Mouse (Mus musculus): ENCODE data around the gene Ifna11. TPM values are rescaled to one million over a fixed set of nuclear protein-coding genes. Genes with fewer than 3 reads are reported as not detected.

Gene Ifna11
- total RNA-seq, 2 experiments from 2014 or later, result not detected

DNA sequence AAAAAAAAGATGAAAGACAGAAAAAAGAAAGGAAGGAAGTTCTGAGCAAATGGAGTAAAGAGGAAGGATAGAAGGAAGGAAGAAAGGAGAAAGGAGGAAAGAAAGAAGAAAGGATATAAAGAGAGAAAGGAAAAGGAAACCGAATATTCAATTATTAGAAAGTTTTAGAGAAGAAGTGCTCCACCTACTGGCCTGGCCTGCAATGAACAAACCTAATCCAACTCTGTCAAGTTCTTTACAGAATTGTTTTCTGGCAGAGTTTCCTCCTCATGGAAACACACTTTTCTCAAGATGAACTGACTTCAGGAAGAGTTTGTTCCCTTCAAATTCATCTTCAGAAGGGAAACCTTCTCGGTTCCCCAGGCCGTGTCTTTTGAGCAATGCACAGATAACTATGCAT is 19.1 kb downstream of the Ifna11 start:
- DNase-seq (ENCODE audit: extremely low spot score in 1 of 2, low spot score in 1 of 2), result peak in 1 of 2 experiments; percentile 13

DNA sequence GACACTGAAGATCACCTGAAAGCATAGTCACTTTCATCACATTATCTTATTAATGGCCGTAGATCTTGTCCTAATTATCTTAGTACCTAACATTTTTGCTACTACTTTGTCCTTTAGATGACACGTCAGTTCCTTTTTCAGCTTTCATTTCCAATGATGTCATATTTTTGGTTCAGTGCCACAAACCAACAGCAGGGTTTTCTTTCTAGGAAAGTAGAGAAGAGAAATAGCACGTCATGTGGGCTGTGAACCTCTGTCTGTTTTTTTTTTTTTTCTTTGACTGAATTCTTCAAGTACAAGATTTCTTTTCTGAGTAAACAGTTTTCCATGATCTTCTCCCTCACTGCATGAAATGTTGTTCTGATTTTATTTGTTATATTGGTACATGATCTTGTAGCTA is 20.3 kb downstream of the Ifna11 start:
- DNase-seq (ENCODE audit: extremely low spot score in 1 of 2, low spot score in 1 of 2), result no peak

DNA sequence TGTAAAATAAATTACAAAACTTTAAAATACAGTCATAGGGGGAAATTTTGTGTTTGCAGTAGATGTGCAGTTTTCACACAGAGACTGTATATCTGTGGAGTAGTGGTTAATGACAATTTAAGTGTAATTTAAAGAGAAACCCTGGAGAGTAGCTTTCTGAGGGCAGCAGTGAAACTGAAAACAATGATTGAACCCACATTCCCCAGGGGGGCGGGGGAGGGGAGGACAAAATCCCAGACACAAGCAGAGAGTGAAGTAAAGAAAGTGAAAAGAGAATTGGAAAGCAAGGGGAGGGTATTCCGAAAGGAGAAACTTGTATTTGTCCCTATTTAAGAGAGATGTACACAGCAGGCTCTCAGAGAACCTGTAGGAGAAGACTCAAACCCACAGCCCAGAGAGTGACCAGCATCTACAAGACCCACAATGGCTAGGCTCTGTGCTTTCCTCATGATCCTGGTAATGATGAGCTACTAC is 21.7 kb downstream of the Ifna11 start, which contains the start of gene Ifna4:
Gene Ifna4 (plus strand): TSS at position 424 of the 474 bp plus-strand sequence.
- DNase-seq (ENCODE audit: extremely low spot score in 1 of 2, low spot score in 1 of 2), result no peak

DNA sequence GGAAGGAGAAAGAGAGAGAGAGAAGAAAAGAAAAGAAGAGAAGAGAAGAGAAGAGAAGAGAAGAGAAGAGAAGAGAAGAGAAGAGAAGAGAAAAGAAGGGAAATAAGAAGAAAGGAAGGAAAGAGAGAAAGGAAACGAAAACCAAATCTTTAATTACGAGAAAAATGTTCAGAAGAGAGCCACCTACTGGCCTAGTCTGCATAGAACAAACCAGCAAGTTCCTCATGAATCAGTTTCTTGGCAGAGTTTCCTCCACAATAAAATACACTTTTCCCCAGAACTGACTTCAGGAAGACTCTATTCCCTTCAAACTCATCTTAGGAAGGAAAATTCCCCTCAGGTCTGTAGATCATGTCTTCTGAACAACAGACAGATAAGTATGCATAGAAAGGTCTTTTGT is 25.6 kb downstream of the Ifna11 start:
- no peak for DNase-seq (ENCODE audit: extremely low spot score in 1 of 2, low spot score in 1 of 2)

DNA sequence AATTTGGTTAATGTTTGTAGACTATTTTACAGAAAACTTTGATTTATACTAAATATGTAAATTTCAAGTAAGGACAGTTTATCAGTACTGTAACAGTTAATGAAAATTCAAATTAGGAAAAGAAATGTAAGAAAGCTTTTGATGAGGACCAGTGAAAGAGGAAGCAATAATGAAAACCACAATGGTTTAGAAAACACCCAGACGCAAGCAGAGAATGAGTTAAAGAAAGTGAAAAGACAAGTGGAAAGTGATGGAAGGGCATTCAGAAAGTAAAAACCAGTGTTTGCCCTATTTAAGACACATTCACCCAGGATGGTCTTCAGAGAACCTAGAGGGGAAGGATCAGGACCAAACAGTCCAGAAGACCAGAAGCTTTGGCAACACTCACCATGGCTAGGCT is 29.9 kb downstream of the Ifna11 start, which contains the start of gene Ifna1:
Gene Ifna1 (plus strand): TSS at position 390 of the 400 bp plus-strand sequence.
- no peak for DNase-seq (ENCODE audit: extremely low spot score in 1 of 2, low spot score in 1 of 2)

DNA sequence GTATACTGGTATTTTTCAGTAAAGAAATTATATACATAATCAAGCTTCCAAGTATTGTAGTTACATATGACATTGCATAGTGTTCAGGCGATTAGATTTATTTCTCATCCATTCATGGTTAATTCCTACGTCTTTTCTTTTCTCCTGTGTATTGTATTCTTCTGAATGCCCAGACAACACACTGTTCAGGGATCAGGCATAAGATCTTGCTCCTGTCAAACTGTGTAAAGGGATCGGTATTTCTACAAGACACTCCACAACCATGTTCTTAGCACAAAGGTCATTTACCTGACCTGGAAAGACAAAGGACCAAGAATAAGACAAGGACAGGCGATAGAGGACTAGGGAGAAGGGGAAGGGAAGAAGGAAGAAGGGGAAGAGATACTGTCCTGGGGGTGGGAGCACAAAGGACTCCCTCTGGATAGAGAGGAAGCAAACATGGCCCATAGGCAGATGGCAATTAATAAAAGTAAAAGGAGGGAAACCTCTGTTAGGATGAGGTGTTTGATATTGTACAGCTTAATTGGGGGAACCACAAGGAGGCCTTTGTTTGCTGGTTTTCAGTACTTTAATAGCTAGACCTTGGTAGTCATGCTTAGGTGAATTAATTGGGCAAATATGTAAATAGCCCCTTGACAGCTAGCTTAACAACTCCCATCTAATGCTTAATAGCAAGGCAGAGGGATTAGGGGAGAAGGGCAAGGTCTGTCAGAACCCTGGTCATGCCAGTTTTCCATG is 31.4 kb downstream of the Ifna11 start:
- no peak for DNase-seq (ENCODE audit: extremely low spot score in 1 of 2, low spot score in 1 of 2)

DNA sequence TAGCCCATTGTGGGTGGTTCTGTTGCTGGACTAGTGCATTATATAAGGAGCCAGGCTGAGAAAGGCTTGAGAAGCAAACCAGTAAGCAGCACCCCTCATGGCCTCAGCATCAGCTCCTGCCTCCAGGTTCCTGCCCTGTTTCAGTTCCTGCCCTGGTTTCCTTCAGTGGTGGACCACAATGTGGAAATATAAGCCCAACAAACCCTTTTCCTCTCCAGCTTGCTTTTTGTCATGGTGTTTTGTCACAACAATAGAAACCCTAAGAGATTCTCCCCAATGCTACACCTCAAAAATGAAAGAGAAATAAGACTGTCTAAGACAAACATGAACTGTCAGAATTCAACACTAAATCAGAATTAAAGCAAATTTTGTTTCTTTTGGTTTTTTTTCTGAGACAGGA is 39.5 kb downstream of the Ifna11 start:
- DNase-seq (ENCODE audit: extremely low spot score in 1 of 2, low spot score in 1 of 2), result no peak

DNA sequence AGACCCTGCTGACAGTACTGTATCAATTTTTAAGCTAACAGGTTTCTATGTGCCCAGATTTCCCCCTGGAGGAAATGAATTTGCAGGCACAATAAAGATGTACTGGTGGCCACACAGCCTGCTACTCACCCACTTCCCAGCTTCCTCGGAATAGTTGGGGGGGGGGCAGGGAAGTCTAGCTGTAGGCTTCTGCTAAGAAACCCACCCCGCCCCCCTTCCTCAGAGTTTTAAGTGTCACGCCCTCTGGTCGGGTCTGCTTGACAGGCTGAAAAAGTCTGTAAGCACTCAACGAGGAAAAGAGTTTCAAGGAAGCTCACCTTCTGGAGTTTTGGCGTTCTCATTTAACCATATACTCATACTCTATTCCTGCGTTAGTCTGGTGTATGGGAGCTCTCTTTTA is 43.5 kb downstream of the Ifna11 start:
- no peak for DNase-seq (ENCODE audit: extremely low spot score in 1 of 2, low spot score in 1 of 2)

DNA sequence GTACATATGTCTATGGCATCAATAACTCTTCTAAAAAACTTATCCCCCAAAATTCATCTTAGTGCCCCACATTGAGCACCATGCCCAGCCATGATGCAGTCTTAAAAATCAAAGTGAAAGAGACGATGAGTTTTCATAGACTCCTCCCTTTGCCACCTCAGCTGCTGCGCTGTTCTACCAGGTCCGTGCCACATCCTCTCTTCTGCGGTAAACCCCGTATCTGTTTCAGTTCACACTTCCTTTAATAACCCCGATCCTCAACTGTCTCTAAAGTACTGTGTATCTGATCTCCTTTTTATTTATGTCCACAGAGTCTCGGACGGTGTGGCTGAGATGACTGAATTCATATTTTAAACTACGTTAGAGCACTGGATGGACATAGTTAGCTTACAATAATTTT is 44.8 kb downstream of the Ifna11 start:
- no peak for DNase-seq (ENCODE audit: extremely low spot score in 1 of 2, low spot score in 1 of 2)

DNA sequence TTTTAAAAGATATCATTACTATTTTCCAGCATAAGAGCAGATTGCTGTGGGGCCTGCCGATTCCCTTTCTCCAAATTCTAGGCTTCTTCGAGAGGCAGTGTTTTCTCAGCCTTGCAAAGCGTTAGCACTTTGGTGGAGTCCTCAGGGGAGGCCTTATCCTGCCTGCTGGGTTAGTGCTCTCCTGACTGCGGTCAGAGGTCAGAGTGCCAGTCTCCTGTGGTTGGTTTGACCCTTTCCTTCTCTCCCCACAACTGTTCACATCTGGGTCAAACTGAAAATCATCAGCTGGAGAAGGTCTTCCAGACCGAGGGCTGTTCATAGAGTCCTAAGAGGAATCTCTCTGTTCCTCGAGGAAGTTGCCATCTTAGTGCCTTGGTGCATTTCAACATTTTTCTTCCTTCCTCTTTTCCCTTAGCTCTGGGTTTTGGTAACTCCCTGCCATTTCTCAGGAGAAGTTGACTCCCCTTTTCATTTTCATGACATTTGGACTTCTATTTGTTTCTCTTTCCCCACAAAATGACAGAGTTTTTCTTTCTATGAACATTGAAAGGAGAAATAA is 45.3 kb downstream of the Ifna11 start:
- DNase-seq (ENCODE audit: extremely low spot score in 1 of 2, low spot score in 1 of 2), result no peak

DNA sequence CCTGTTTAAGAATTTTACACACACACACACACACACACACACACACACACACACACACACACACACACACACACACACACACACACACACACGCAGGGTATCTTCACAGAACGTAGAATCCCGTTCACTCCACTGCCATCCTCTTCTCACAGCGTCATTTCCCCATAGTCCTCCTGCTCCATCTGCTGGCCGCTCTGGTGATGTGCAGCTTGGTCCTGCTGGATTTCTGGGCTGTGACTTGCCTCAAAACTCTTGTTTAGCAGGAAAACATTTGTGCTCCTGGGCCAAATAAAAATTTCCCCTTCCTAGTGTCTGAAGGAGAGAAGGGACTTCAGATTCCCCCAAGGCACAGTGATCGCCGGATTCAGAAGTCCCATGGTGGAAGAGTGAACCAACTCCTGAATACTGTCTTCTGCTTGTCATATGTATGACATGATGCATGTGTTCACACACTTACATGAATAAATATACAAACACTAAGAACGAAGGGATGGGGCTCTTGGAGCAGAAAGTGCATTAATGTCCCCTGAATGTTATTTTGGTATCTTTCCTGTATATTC is 47.7 kb downstream of the Ifna11 start:
- DNase-seq (ENCODE audit: extremely low spot score in 1 of 2, low spot score in 1 of 2), result peak; percentile 64 to 80

DNA sequence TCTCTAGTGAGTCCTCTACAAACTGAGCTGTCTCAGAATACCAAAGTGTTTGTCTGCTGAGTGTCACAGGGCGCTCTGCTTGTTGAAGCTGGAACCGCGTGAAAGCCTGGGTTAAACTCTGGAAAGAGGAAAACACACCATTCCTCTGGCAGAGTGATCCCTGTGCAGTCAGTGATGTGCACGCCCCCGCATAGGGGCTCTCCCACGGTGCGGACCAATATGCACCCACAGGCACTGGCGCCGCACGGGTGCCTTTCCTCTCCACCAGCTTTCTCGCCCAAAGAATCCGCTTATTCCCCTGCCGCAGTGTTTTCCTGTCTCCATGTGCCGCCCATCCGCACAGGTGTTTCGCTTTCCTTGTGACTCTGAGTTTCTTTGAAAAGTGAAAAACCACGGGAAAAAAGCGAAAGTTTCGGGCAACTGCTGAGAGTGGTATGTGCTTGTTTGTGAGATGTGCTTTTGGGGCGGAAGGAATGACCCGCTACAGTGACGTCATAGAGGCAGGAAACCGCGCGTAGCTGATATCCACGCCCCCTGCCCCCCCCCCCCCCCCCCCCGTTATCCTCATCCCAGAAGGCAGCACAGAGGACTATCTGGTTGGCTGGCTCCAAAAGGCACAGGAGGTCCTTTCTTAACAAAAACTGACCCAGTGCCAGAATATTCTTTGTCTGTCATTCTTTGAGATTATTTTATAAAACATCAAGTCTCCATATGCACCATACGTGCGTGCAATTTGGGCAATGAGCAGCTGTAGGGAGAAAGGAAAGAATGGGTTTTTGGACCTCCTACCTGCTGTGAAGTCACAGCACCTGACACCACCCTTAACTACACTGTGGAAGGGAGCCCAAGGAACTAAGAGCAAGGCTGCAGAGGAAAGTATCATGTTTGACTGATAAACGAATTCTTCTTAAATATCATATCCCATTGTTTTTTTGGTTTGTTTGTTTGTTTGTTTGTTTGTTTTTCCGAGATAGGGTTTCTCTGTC is 48.5 kb downstream of the Ifna11 start:
- no peak for DNase-seq (ENCODE audit: extremely low spot score in 1 of 2, low spot score in 1 of 2)

Other genes with a start within 250 kb of the Ifna11 start
- not detected for gene Ifna14, start 248.2 kb upstream of the Ifna11 start, total RNA-seq (2021)
- not detected for gene Ifna9, start 227.6 kb upstream of the Ifna11 start, total RNA-seq (2021)
- not detected for gene Ifna12, start 216.6 kb upstream of the Ifna11 start, total RNA-seq (2021)
- not detected for gene C87499, start 185.5 kb upstream of the Ifna11 start, total RNA-seq (2021)
- gene Ifna13, start 175.5 kb upstream of the Ifna11 start, total RNA-seq (2021), result not detected
- not detected for gene Ifna16, start 143.0 kb upstream of the Ifna11 start, total RNA-seq (2021)
- not detected for gene Ifna2, start 136.0 kb upstream of the Ifna11 start, total RNA-seq (2021)
- not detected for gene Ifnab, start 128.6 kb upstream of the Ifna11 start, total RNA-seq (2021)
- gene Gm26566, start 98.2 kb upstream of the Ifna11 start, total RNA-seq (2021), result 1 to 10 TPM; 1.4 to 1.8 TPM
- gene Klhl9, start 97.5 kb upstream of the Ifna11 start, total RNA-seq (2021), result 100 to 1,000 TPM; 105 to 109 TPM
- not detected for gene Gm13271, start 65.1 kb upstream of the Ifna11 start, total RNA-seq (2021)
- not detected for gene Gm13283, start 59.8 kb upstream of the Ifna11 start, total RNA-seq (2021)
- gene Gm13290, start 46.1 kb upstream of the Ifna11 start, total RNA-seq (2021), result not detected
- gene Gm13289, start 43.0 kb upstream of the Ifna11 start, total RNA-seq (2021), result not detected
- gene Gm13272, start 40.1 kb upstream of the Ifna11 start, total RNA-seq (2021), result not detected
- gene Ifnz, start 37.8 kb upstream of the Ifna11 start, total RNA-seq (2021), result not detected
- not detected for gene Gm13276, start 34.2 kb upstream of the Ifna11 start, total RNA-seq (2021)
- not detected for gene Gm13277, start 31.3 kb upstream of the Ifna11 start, total RNA-seq (2021)
- not detected for gene Gm13278, start 28.4 kb upstream of the Ifna11 start, total RNA-seq (2021)
- gene Gm13275, start 25.5 kb upstream of the Ifna11 start, total RNA-seq (2021), result not detected
- not detected for gene Gm13279, start 22.6 kb upstream of the Ifna11 start, total RNA-seq (2021)
- gene Gm13285, start 20.3 kb upstream of the Ifna11 start, total RNA-seq (2021), result not detected
- gene Gm13287, start 16.7 kb upstream of the Ifna11 start, total RNA-seq (2021), result not detected
- not detected for gene Gm13288, start 14.4 kb upstream of the Ifna11 start, total RNA-seq (2021)
- not detected for gene Ifna7, start 3.7 kb upstream of the Ifna11 start, total RNA-seq (2021)
- gene Ifna6, start 7.5 kb downstream of the Ifna11 start, total RNA-seq (2021), result not detected
- not detected for gene Ifna5, start 15.6 kb downstream of the Ifna11 start, total RNA-seq (2021)
- gene Ifna4, start 21.9 kb downstream of the Ifna11 start, total RNA-seq (2021), result not detected
- not detected for gene Ifna1, start 30.1 kb downstream of the Ifna11 start, total RNA-seq (2021)
- gene Ifne, start 60.2 kb downstream of the Ifna11 start, total RNA-seq (2021), result not detected

Data from layer of hippocampus, postnatal 25 days (tissue).